Mouse (Mus musculus): ENCODE measurements around the gene Gm4567.
"Not testable (repeated sequence)": the region's sequence is repeated elsewhere in the genome, so short reads cannot be mapped to it uniquely, and the experiment has no call there.

The Gm4567 gene

GRCm38 (mm10) chr7:22719610-22720009 lies at the start of gene Gm4567:
Gene Gm4567, minus strand, starts transcription at chr7:22719710.
- DNase-seq (ENCODE audit: extremely low spot score, low spot score): not testable (repeated sequence)

DNA sequence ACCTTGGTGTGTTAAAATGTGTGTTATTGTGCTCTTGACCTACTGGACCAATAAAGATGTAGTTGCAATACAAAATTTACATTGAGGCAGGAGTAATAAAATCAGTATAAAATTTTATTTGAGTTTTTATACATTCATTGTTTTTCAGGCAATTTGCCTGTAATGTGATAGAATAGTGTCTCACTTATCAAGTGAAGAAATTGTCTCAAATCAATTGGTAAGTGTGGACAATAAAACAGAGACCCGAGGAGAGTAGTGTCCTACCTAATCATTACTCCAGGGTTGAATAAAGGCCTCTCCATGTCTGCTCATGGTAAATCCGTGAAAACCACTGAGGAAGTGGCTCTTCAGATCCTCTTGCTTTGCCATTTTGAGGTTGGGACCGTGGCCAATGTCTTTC lies 41.9 kb upstream of the Gm4567 start, which contains the start of gene Vmn1r157:
Gene Vmn1r157, plus strand, starts transcription at position 301 of the 400 bp plus-strand sequence.
- not testable (repeated sequence) for DNase-seq (ENCODE audit: extremely low spot score, low spot score)

DNA sequence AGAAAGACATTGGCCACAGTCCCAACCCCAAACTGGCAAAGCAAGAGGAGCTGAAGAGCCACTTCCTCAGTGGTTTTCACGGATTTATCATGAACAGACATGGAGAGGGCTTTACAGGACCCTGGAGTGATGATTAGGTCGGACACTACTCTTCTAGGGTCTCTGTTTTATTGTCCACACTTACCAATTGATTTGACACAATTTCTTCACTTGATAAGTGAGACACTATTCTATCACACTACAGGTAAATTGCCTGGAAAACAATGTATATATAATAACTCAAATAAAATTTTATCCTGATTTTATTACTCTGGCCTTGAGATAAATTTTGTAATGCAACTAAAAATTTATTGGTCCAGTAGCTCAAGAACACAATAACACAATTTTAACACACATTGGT lies 27.3 kb downstream of the Gm4567 start, which contains the start of gene Gm8693:
Gene Gm8693, minus strand, starts transcription at position 101 of the 400 bp plus-strand sequence.
- DNase-seq (ENCODE audit: extremely low spot score, low spot score): not testable (repeated sequence)
